Mouse (Mus musculus) heart, adult 2 months (tissue): ENCODE data around the gene Ecd.

Source experiments
- CTCF ChIP-seq: fragments of 200-600 bp; IDR thresholded peaks from 2 replicates; pipeline ENCODE4 v1.8.1; 2022; ENCODE audit warnings: antibody characterized with exemption, mild to moderate bottlenecking, moderate library complexity
- POLR2A ChIP-seq: fragments of 200-500 bp; IDR thresholded peaks from 2 replicates; pipeline ENCODE4 v1.6.1; 2011; ENCODE audit warnings: mild to moderate bottlenecking, low read depth, low read length, control low read depth; ENCODE audit not compliant: insufficient read depth

GRCm38 (mm10) chr14:20393205-20393913 lies 45.4 kb upstream of the Ecd start, which contains the start of gene Mrps16:
- TF ChIP-seq CTCF (no peak; the same call in 1 of the 2 replicates), POLR2A (peak; percentile 79)
